Mouse (Mus musculus) heart, postnatal 14 days (tissue): ENCODE data around the gene Lzic. TPM values are rescaled to one million over a fixed set of nuclear protein-coding genes. Genes with fewer than 3 reads are reported as not detected.
"Not testable (repeated sequence)": the region's sequence is repeated elsewhere in the genome, so short reads cannot be mapped to it uniquely, and the experiment has no call there.

ENCODE experiments used
- DNase-seq, 2 experiments: peaks; one replicate each; pipeline ENCODE4 v3.0.0; 2021 to 2022
- intact Hi-C: fragments of 180-260 bp; cut with DNase I; formaldehyde crosslinking; loops from one replicate; pipeline ENCODE4 v1.15.1; 2025
- long read RNA-seq, 2 experiments: library from polyadenylated mRNA; stranded (forward); transcript quantifications; one replicate each; pipeline ENCODE4 v2.0.0; 2021
- total RNA-seq, 2 experiments: library from RNA; stranded (reverse); gene quantifications; 2 replicates each; pipeline ENCODE4 v1.2.3; 2021

Lzic gene
- total RNA-seq = 10 to 100 TPM; 55.4 to 55.8 TPM
- long read RNA-seq, experiment 1, transcript Lzic-201 (7 exons, 1,817 nt) = major isoform, 58 of 76 reads
- long read RNA-seq, experiment 1, partial matches to known transcripts = 5 of 76 reads
- long read RNA-seq, experiment 1, other reads (novel, unspliced or antisense) = 13 of 76 reads
- long read RNA-seq, experiment 2, transcript Lzic-201 (7 exons, 1,817 nt) = major isoform, 32 of 55 reads
- long read RNA-seq, experiment 2, partial matches to known transcripts = 3 of 55 reads
- long read RNA-seq, experiment 2, other reads (novel, unspliced or antisense) = 20 of 55 reads

DNA sequence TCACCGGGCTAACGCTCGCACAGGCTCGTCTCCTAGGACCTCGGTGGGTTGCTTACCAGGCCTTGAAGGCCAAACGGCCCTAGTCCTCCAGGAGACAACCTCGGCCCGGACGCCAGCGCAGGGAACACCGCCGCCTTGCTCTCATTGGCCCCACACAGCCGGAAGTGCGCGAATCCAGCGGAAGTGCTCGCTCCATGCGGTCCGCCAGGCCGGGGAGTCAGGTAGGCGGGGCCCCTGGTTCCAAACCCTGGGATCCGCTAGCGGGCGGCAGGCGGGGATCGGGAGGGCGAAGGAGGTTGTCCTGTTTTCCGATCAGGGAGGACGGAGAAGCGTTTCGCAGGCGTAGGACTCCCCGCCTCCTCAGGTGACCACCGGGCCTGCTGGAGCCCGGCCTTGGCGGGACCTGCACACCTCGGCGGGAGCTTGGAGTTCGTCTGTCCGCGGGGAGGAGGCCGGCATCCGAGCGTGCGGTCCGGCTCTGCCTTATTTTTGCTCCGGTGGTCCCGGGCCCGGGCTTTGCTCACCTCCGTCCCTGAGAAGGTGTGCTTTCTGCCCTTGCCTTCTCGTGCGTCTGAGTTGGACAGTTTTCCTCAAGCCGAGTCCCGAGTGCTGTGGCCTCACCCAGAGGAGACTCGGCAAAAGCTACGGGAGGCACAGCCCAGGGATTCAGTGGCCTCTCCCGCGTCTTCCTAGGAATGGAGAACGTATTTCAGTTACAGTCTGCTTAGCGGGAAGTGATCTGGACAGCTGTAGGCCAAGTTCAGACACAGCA, at the start of gene Lzic, which contains the start of gene Nmnat1:
Gene Lzic (plus strand): TSS at position 177 of the 772 bp plus-strand sequence.
Gene Nmnat1 (minus strand): TSS at position 150 of the 772 bp plus-strand sequence.
- intact Hi-C loops = loop anchor here (2.0 to 5.0 kb wide), 2 partner anchors 58 to 122 kb away; no protein-coding TSS in a partner anchor
- peak; percentile 93 to 96 for DNase-seq

DNA sequence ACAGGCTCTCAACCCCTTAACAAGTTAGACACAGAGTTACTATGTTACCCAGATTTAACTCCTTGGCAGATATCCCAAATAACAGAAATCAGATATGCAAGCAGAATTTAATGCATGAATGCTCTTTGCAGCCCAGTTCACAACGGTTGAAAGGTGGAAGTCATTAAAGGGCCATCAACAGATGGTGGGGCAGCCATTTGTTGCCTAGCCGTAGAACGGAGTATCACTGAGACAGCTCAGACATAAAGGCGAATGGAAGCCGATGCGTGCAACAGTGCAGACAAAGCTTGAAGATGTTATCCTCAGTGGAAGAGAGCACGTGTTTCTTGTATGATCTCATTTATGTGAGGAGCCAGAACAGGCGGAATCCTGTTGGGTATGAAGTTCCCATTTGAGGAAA, 44.5 kb upstream of the Lzic start:
- no peak for DNase-seq
- intact Hi-C loops = loop anchor here (5.0 kb wide), 1 partner anchor 63 kb away; no protein-coding TSS in a partner anchor

DNA sequence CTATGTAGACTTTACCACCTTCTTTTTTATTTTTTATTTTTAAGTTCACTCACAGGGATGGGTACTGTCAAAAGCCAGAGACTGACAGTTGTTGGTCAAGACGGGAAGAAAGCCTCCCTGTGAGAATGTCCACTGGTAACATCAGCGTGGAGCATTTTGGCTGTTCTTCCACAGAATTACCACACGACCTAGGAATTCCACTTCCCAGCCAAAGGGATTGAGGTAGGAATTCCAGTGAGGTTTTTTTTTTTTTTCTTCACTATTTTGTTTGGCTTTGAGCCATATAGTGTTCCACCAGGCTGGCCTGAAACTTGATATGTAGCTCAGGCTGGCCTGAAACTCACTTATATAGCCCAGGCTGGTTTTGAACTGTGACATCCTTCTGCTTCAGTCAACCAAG, 42.6 kb upstream of the Lzic start:
- intact Hi-C loops = loop anchor here (5.0 kb wide), 1 partner anchor 65 kb away; no protein-coding TSS in a partner anchor
- DNase-seq = peak in 1 of 2 experiments; percentile 39

DNA sequence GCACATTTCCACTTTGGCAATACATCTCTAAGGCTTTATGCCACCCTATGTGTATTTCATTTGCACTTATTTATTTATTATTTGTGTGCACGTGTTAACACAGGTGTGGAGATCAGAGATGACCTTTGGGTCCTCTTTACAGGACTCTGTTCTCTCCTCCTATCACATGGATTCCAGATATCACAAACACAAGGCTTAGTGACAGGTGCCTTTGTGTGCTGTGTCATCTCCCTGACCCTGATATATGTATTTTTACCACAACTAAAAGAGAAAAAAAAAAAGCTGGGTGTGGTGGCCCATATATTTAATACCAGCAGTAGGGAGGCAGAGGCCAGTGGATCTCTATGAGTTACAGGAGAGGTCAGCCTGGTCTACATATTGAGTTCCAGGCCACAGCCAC, 40.6 kb upstream of the Lzic start:
- intact Hi-C loops = loop anchor here (2.0 to 5.0 kb wide), 2 partner anchors 18 to 67 kb away; partner anchors contain the start of gene Ube4b
- DNase-seq = no peak

DNA sequence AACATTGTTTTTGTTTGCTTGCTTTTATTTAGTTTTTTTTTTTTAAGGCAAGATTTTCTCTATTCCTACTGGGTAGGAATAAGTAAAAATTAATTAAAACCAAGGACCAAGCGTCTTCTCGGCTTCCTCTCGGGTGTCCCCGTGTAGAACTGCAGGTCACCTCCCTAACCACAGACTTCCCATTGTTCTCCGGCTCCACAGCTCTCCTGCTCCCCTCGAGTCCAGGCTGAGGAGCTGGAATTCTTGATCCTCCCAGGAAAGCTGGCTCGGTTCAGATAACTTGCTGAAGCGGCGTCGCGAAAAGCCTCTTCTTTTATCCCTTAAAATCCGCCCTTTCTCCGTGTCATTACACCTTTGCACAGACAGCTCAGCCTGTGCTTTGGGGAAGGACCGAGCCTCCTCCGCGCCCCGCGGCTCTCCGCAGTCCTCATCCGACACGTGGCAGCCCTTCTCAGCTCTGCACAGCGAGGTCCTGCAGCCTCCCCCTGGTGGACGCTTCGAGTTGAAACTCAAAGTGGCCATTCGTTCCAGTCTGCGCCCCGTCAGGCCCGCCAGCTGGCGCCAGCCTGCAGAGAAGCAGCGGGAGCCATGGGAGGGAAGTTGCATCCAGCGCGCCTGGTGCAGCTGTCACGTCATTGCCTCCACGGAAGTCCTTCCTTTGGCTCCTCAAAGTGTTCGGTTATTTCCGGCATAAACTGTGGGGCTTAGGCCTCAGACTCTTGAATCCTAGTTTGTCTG, 39.9 kb upstream of the Lzic start:
- intact Hi-C loops = loop anchor here (2.0 to 5.0 kb wide), 3 partner anchors 18 to 68 kb away; partner anchors contain the start of gene Ube4b
- DNase-seq = peak; percentile 90 to 92

DNA sequence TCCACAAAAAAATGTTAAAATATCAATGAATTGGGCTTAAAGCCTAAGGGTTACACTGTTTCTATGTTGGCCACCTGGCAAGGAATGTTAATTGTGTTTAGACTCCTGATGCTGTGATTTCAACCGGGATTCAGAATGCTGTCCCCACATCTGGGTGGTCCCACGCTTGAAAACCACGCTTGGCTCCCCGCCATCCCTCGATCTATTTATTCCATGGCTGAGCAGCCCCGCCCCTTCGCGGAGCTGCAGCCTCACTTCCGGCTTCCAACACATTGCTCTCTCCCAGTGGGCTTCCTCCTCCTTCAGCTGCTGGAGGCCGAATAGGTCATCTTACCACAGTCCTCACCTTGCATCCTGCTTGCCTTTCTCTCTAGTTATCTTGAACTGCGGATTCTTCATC, 39.2 kb upstream of the Lzic start:
- peak; percentile 41 to 60 for DNase-seq
- intact Hi-C loops = loop anchor here (2.0 to 5.0 kb wide), 2 partner anchors 19 to 36 kb away; partner anchors contain the start of gene Ube4b

DNA sequence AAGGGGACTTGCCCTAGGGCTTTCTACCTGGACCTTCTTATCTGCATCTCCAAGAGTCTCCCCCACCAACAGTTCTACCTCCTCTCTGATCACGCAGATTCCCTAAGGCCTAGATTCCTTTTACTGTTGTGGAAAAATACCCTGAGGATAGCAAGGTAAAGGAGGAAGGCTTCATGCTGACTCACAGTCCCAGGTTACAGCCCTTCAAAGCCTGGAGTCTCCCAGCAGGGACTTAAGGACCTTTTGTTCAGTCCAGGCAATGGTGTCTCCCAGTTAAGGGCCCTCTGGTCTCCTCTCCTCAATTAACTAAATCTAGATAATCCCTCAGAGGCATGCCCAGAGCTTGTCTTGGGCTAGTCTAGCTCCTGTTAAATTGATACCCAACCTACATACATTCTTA, 38.7 kb upstream of the Lzic start:
- no peak for DNase-seq
- intact Hi-C loops = loop anchor here (5.0 kb wide), 1 partner anchor 36 kb away; no protein-coding TSS in a partner anchor

DNA sequence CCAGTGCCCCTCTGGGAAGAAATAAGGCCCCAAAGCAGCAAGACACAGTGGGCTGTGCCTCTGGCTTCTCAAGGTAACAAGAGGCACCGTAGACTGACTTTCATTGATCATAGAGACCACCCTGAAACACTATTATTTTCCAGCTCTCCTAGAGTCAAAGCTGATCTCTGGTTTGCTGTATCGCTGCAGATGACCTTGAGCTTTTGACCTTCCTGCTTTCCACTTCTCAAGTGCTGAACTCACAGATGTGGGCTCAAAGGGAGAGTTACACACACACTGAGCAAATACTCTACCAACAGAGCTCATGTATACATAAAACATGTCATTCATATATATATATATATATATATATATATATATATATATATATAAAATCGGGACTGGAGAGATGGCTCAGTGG, 34.4 kb upstream of the Lzic start:
- intact Hi-C loops = loop anchor here (5.0 kb wide), 1 partner anchor 92 kb away; no protein-coding TSS in a partner anchor

DNA sequence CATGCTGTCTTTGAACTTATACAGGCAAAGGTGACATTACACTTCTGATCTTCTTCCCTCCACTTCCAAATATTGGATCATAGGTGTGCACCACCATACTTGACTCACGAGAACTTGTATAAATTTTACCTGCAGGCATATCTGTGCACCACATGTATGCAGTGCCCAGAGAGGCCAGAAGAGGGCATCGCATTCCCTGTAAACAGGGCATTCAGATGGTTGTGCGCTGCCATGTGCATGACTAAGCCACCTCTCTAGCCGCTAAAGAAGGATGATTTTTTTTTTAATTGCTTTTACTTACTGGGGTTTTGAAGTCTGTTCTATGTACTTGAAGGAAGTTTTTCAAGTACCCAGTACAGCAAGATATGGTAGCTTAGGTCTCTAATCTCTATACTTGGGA, 31.4 kb upstream of the Lzic start:
- peak; percentile 44 to 64 for DNase-seq
- intact Hi-C loops = loop anchor here (5.0 kb wide), 1 partner anchor 89 kb away; no protein-coding TSS in a partner anchor

More for the DNA sequence above, 34.4 kb upstream of the Lzic start:
- no peak for DNase-seq

DNA sequence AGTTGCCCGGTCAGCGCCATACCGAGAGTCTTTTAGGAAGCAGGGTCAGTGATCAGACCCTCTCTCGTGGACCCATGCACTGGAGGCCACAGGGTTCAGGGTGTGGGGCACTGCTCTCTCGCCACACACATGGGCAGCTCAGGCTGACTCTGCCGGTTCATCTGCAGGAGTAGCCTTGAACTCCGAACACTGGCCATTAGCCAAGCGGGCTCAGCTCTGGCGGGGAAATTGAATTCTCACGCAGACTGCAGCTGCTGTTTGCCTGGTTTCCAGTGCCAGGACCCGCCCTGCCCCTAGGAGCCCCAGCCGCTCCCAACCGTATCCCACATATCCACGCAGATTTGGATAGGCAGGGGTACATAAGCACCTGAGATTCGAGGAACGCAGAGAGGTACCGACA, 30.8 kb upstream of the Lzic start:
- intact Hi-C loops = loop anchor here (5.0 kb wide), 1 partner anchor 88 kb away; no protein-coding TSS in a partner anchor
- DNase-seq = no peak

DNA sequence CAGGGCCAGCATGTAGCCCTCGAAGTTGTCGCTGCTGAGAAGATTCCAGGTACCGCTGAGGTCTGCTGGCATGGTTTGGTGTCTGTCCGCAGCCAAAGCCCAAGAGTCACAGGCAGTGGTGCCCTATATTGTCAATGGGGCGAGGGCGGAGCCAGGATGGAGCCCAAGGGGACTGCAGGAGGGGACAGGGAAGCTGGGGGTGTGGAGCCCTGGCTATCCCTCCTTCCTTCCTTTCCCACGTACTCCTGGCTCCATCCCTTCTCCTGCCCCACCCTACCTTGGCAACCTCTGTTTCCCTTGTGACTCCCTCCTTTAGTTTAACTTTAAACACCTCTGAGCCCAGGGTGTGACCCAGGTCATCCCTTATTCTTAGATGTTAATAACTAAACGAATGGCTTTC, 30.1 kb upstream of the Lzic start, which contains the start of gene Rbp7:
Gene Rbp7 (minus strand): TSS at position 100 of the 400 bp plus-strand sequence.
- peak; percentile 26 to 43 for DNase-seq

DNA sequence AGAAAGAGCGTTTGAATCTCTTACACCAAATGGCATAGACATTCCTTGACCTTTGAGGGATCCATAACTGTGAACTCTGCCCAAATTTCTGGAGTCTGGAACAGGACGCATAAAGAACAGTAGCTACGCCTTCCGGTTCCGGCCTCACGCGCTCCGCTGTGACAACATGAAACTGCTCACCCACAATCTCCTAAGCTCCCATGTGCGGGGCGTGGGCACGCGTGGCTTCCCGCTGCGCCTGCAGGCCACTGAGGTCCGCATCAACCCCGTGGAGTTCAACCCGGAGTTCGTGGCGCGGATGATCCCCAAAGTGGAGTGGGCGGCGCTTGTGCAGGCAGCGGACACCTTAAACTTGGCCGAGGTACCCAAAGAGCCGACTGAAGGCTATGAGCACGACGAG, 27.9 kb upstream of the Lzic start:
- DNase-seq, intact Hi-C loops: not testable (repeated sequence)

More for the DNA sequence above, 30.1 kb upstream of the Lzic start, which contains the start of gene Rbp7:
- intact Hi-C loops = loop anchor here (5.0 kb wide), 1 partner anchor 87 kb away; no protein-coding TSS in a partner anchor

DNA sequence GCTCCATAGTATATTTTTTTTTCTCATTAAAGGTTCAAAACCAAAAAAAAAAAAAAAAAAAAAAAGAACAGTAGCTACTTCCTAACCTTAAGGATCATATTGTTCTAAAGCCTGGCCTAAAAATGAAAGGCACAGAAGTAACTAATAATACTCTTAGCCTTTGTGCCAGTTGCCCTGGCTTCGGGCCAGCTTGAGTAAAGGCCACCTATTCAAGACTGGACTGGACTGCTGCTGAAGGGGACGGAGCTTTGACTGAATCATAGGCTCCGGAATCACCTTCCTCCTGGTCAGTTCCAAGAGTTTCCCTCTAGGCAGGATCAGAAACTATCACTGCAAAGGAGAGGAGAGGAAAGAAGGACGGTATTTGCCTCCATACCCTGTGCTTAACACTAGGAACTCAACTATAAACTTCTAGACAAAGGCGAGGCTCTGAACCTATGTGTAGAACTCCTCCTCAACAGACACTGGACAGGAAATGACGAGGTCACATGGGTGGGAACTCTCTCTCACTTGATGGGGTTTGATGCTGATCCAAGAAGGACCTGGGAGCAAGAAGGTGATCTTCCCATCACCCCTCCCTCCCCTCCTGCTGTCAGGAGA, 27.1 kb upstream of the Lzic start:
- DNase-seq = peak; percentile 76 to 77

DNA sequence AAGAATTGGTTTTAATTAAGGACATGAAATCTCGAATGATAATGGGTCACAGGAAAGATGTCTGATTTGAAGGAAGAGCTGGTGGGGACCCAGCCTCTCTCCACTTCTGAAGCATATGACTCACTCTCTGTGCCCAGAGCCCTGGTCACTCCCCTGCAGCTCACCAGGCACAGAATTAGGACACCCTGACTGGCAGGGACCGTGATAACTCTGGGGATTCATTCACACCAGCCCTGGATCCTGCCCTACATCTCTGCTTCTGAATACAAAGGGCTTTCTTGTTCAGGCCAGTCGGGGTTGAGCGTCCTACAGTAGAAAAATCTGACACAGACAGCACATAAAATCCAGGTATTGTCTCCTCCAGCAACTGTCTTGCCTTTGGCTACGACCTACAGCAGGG, 26.5 kb upstream of the Lzic start:
- DNase-seq = no peak
- intact Hi-C loops = no loop called here

More for the DNA sequence above, 27.1 kb upstream of the Lzic start:
- intact Hi-C loops = no loop called here

DNA sequence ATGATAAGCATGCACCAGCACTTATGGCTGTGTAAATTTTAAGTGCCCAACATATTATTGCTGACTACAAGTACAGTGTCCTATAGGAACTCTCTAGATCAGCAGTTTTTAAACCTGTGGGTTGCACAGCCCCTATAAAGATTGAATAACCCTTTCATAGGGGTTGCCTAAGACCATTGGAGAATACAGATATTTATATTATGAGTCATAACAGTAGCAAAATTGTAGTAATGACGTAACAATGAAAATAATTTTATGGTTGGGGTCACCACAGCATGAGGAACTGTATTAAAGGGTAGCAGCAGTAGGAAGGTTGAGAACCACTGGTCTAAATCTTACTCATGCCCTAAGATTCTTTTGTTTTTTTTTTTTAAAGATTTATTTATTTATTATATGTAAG, 25.6 kb upstream of the Lzic start:
- intact Hi-C loops = no loop called here
- no peak for DNase-seq

DNA sequence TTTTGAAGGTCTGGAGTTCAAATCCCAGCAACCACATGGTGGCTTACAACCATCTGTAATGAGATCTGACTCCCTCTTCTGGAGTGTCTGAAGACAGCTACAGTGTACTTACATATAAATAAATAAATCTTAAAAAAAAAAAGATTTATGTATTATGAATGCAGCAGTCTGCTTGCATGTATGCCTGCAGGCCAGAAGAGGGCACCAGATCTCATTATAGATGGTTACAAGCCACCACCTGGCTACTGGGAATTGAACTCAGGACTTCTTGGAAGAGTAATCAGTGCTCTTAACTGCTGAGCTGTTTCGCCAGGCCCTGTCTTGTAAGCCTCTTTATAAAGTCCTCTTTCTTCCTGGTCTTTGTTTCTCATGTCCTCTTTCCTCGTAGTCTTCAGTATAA, 24.6 kb upstream of the Lzic start:
- intact Hi-C loops, DNase-seq: not testable (repeated sequence)

DNA sequence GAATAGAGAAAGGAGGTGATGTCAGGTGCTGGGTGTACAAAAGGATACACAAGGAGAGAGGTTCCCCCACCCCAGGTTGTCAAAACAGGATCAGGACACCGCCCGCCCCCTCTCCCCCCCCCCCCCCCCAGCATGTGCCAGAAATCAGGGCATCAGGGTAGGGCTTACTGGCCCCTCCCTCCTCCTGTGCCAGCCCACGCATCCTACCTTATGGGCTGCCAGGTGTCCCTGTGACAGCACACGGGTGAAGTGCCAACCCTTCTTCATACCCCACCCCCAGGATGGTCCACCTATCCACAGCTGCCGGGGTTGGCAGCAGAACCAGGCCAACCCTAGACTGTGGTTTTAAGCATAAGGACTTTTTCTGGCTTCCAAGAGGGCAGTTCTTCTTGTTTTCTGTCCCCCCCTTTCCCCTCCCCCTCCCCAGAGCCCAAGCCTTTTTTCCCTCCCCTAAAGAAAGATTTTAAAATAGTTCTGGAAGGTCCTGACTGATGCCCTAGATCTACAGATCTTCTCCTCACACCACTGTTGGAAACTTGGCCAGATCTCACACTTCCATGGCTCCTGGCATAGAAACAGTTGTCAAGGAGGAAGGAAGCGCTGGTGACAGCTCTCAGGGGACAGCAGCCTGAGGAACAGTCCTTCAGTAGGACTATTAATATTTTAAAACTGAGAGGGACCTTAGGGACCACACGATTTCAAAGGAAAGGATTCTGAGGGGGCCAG, 23.3 kb upstream of the Lzic start:
- intact Hi-C loops = no loop called here
- peak in 1 of 2 experiments; percentile 26 for DNase-seq

DNA sequence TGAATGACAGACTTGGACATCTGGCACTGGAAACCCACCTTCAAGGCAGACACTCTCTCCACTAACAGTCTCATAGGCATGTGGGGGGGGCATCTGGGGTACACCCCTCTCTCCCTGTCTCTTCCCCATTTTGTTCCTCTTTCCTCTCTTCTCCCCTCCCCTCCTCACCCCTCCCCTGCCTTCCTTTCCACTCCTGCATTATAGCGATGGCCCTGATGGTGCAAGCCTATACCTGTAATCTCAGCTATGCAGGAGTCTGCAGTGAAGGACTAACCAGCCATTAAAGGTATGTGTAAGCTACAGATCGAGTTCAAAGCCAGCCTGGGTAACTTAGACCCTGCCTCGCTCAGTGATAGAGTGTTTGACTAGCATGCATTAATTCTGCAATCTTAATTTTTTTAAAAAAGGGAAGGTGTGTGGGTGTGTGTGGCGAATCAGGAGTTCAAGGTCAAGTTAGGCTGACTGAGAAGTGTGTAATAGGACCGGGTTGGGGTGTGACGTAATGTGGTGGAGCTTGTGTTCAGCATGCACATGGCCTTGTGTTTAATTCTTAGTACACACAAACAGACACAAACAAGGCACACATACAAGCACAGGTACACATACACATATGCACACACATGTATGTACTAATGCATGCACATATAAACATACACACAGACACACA, 22.6 kb upstream of the Lzic start:
- intact Hi-C loops = no loop called here

More for the DNA sequence above, 22.6 kb upstream of the Lzic start:
- DNase-seq = no peak
